Mouse (Mus musculus): Measurements from ENCODE around the gene Edf1.
"Not testable (repeated sequence)": the region's sequence is repeated elsewhere in the genome, so short reads cannot be mapped to it uniquely, and the experiment has no call there.

Edf1 gene

GRCm38 (mm10) chr2:25557221-25557963 is at the start of gene Edf1:
Edf1 (plus strand) TSS chr2:25557847.
- peak; percentile 90 for DNase-seq (ENCODE audit: low read depth)

- peak; percentile 37 for DNase-seq (ENCODE audit: low read depth)
These were observed 47.7 kb upstream of the Edf1 start for GRCm38 (mm10) chr2:25509912-25510311.

- DNase-seq (ENCODE audit: low read depth) = no peak
These were observed 30.9 kb upstream of the Edf1 start for GRCm38 (mm10) chr2:25526510-25527302.

GRCm38 (mm10) chr2:25533707-25534106 is 23.9 kb upstream of the Edf1 start:
- DNase-seq (ENCODE audit: low read depth) = no peak

GRCm38 (mm10) chr2:25534178-25534865 is 23.3 kb upstream of the Edf1 start:
- peak; percentile 82 for DNase-seq (ENCODE audit: low read depth)

- DNase-seq (ENCODE audit: low read depth) = no peak
These were observed 22.8 kb upstream of the Edf1 start for GRCm38 (mm10) chr2:25534866-25535182.

GRCm38 (mm10) chr2:25536531-25536930 is 21.1 kb upstream of the Edf1 start:
- no peak for DNase-seq (ENCODE audit: low read depth)

- no peak for DNase-seq (ENCODE audit: low read depth)
These were observed 17.1 kb upstream of the Edf1 start for GRCm38 (mm10) chr2:25540541-25540948.

GRCm38 (mm10) chr2:25541644-25542367 is 15.8 kb upstream of the Edf1 start:
- DNase-seq (ENCODE audit: low read depth) = no peak

- peak; percentile 36 for DNase-seq (ENCODE audit: low read depth)
These were observed 11.4 kb upstream of the Edf1 start for GRCm38 (mm10) chr2:25545996-25546810.

GRCm38 (mm10) chr2:25546811-25547491 is 10.7 kb upstream of the Edf1 start, which contains the start of gene Traf2:
Traf2 (minus strand) TSS chr2:25546940.
- peak; percentile 98 for DNase-seq (ENCODE audit: low read depth)

- DNase-seq (ENCODE audit: low read depth) = peak; percentile 89
These were observed 8.3 kb upstream of the Edf1 start for GRCm38 (mm10) chr2:25549021-25549991.

- peak; percentile 61 for DNase-seq (ENCODE audit: low read depth)
These were observed 6.5 kb upstream of the Edf1 start for GRCm38 (mm10) chr2:25551186-25551585.

GRCm38 (mm10) chr2:25553171-25553786 is 4.4 kb upstream of the Edf1 start:
- DNase-seq (ENCODE audit: low read depth) = not testable (repeated sequence)

- DNase-seq (ENCODE audit: low read depth) = not testable (repeated sequence)
These were observed 2.2 kb upstream of the Edf1 start for GRCm38 (mm10) chr2:25555479-25555878.

- no peak for DNase-seq (ENCODE audit: low read depth)
These were observed 1.4 kb upstream of the Edf1 start for GRCm38 (mm10) chr2:25556296-25556695.

GRCm38 (mm10) chr2:25557964-25558360 is 315 bp downstream of the Edf1 start:
- no peak for DNase-seq (ENCODE audit: low read depth)

GRCm38 (mm10) chr2:25558774-25559173 is 1.1 kb downstream of the Edf1 start:
- DNase-seq (ENCODE audit: low read depth) = no peak

GRCm38 (mm10) chr2:25560551-25560950 is 2.9 kb downstream of the Edf1 start:
- DNase-seq (ENCODE audit: low read depth) = no peak

Data from naive thymus-derived CD4-positive, alpha-beta T cell, adult 2 months (primary cell).